Mouse (Mus musculus): ENCODE results near the gene Rbm20.

DNA sequence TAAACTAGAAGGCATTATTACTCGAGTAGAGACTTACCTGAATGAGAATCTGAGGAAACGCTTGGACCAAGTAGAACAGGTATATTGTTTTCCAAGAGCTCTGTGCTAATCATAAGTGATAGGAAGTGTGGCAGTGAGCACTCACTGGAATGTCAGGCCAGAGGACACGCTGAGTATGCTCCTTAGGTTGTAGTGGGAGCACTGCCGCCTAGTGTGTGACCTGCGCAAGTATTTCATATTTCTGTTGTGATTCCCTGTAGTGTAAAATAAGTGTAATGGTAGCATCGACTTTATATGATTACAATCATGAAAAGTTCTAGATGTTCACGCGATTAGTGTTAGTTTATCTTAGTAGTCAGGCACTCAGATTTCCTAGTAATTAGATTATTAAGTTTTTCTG lies 38.4 kb upstream of the Rbm20 start:
- TF ChIP-seq EP300 (IDR thresholded peaks at IDR 0.05; ENCODE audit: low read depth) = no peak
- TF ChIP-seq CTCF (IDR thresholded peaks at IDR 0.05; ENCODE audit: low read depth) = 0 out of 2 replicates have a peak, but pooled peaks have one; percentile 14
